Mouse (Mus musculus) central nervous system, embryonic 14 days (tissue): ENCODE results near the gene Tnr. TPM values are rescaled to one million over a fixed set of nuclear protein-coding genes. Genes with fewer than 3 reads are reported as not detected.

Experiments
- polyA plus RNA-seq: library from polyadenylated mRNA; depleted of rRNA; stranded (reverse); fragments of >200 nt; gene quantifications from 2 replicates; pipeline ENCODE4 v1.2.3, GENCODE M21; 2012; rRNA removed

The Tnr gene
- polyA plus RNA-seq, result 3.4 and 3.8 TPM in 2 replicates

GRCm38 (mm10) chr1:159523578-159523977 lies at the start of gene Tnr:
TSS of gene Tnr (plus strand) at chr1:159523769.

